Mouse (Mus musculus) limb, embryonic 12.5 days (tissue): Measurements from ENCODE around the gene Epha2. TPM values are rescaled to one million over a fixed set of nuclear protein-coding genes. Genes with fewer than 3 reads are reported as not detected.

Source experiments
- ATAC-seq: fragments of 200-750 bp; cut with Nextera tagmentation; 2 replicates; pipeline ENCODE4 v1.8.0; 2017; ENCODE audit warnings: low read depth, moderate TSS enrichment; ENCODE audit not compliant: insufficient number of reproducible peaks, insufficient read depth, low FRiP score, low TSS enrichment
- H3K27ac ChIP-seq: fragments of 300-500 bp; sonication (generic); 2 replicates; pipeline ENCODE4 v1.5.1; 2016; ENCODE audit warnings: mild to moderate bottlenecking, moderate library complexity
- H3K27me3 ChIP-seq: fragments of 300-500 bp; sonication (generic); 2 replicates; pipeline ENCODE4 v1.6.1; 2016; ENCODE audit warnings: mild to moderate bottlenecking, moderate library complexity
- H3K36me3 ChIP-seq: fragments of 300-500 bp; sonication (generic); 2 replicates; pipeline ENCODE4 v1.6.1; 2016; ENCODE audit warnings: mild to moderate bottlenecking, moderate library complexity
- H3K4me1 ChIP-seq: fragments of 300-500 bp; sonication (generic); replicated peaks from 2 replicates; pipeline ENCODE4 v1.6.1; 2016
- H3K4me2 ChIP-seq: fragments of 300-500 bp; sonication (generic); 2 replicates; pipeline ENCODE4 v1.6.1; 2016; ENCODE audit warnings: mild to moderate bottlenecking, moderate library complexity
- H3K4me3 ChIP-seq: fragments of 300-500 bp; sonication (generic); replicated peaks from 2 replicates; pipeline ENCODE4 v1.5.1; 2016; ENCODE audit warnings: mild to moderate bottlenecking
- H3K9ac ChIP-seq: fragments of 300-500 bp; sonication (generic); replicated peaks from 2 replicates; pipeline ENCODE4 v1.6.1; 2016; ENCODE audit warnings: mild to moderate bottlenecking, moderate library complexity
- H3K9me3 ChIP-seq: fragments of 300-500 bp; sonication (generic); 2 replicates; pipeline ENCODE4 v1.6.1; 2016; ENCODE audit warnings: mild to moderate bottlenecking, moderate library complexity
- WGBS: fragments of 180-500 bp; shearing (Covaris S2); methylation state at CpG from one replicate; pipeline ENCODE4 v1.1.7; 2016; 5-methylcytosine and 5-hydroxymethylcytosine counted together
- microRNA-seq: library from miRNA; unstranded; fragments of <30 nt; microRNA quantifications from one replicate; pipeline ENCODE4, GENCODE M21; 2017
- polyA plus RNA-seq: library from polyadenylated mRNA; unstranded; fragments of >200 nt; fragmentation: Nextera tagmentation; extraction: Ambion mirVana; gene quantifications from 2 replicates; pipeline ENCODE4 v1.2.1, GENCODE M21; 2016

The Epha2 gene
- polyA plus RNA-seq, 1 experiment from 2014 or later: 3.9 TPM

- 0 out of 2 replicates have a peak, but pooled peaks have one; percentile 14 for ATAC-seq
- no peak within 1 kb of the TSS for H3K27ac ChIP-seq
- no peaks in the 10 kb centered on the region for H3K9me3 ChIP-seq
- peaks cover 73% of the 10 kb centered on the region for H3K27me3 ChIP-seq
- H3K9ac ChIP-seq: peak within 1 kb of the TSS; percentile 69
- no peaks in the 10 kb centered on the region for H3K36me3 ChIP-seq
- peak within 1 kb of the TSS; percentile 62 for H3K4me3 ChIP-seq
- peak within 1 kb of the TSS; percentile 100 for H3K4me2 ChIP-seq
- H3K4me1 ChIP-seq: peaks cover 11% of the 10 kb centered on the region
- WGBS: under 1% methylated on average over 69 of the region's 71 CpGs
Observed at GRCm38 (mm10) chr4:141367997-141368791, 67.2 kb downstream of the Epha2 start, which contains the start of gene Fam131c. Gene Fam131c, plus strand, starts transcription at chr4:141368220.

DNA sequence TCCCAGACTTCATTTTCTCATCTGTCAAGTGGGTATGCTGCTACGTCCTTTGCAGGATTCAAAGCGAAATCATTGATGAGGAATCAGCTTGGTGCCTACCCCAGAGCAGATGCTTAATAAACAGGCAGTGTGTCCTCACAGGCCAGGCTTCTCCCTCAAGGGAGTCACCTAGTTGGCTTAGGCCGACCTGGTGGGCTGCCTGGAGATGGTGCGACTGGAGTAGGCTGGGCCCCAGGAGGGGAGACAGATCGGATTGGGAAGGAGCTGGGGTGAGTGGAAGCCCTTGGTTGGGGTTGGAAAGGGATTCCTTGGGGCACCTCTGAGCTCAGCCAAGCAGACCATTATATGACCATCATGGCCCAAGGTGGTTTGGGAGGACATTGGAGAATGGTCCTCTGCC lies 71.4 kb downstream of the Epha2 start:
- no peak for ATAC-seq
- WGBS: 88% methylated on average over 5 of the region's 5 CpGs

More for the DNA sequence above, 71.4 kb downstream of the Epha2 start:
- Histone ChIP-seq H3K36me3 (no peaks in the 10 kb centered on the region), H3K9me3 (no peaks in the 10 kb centered on the region), H3K4me3 (no peak overlapping the region), H3K4me1 (peaks cover 11% of the 10 kb centered on the region), H3K27ac (no peak overlapping the region), H3K9ac (no peak overlapping the region), H3K27me3 (peaks cover 32% of the 10 kb centered on the region), H3K4me2 (no peak overlapping the region)

Small RNA genes within 50 kb of the gene (microRNA-seq; reads per million reads assigned to microRNA genes)
- gene Gm25690: not detected

Other genes with a start within 250 kb of the Epha2 start
- 11.1 and 13.2 TPM in 2 replicates for gene Crocc, start 240.7 kb upstream of the Epha2 start, polyA plus RNA-seq
- 87.1 and 87.7 TPM in 2 replicates for gene Necap2, start 222.9 kb upstream of the Epha2 start, polyA plus RNA-seq
- gene Spata21, start 212.9 kb upstream of the Epha2 start, polyA plus RNA-seq: 0.28 TPM in 1 of 2 replicates, not detected in the other
- gene Szrd1, start 161.5 kb upstream of the Epha2 start, polyA plus RNA-seq: 34.2 and 34.5 TPM in 2 replicates
- gene Fbxo42, start 153.3 kb upstream of the Epha2 start, polyA plus RNA-seq: 31.2 and 32.0 TPM in 2 replicates
- 6.7 and 7.1 TPM in 2 replicates for gene Rsg1, start 87.3 kb upstream of the Epha2 start, polyA plus RNA-seq
- gene Arhgef19, start 61.7 kb upstream of the Epha2 start, polyA plus RNA-seq: 9.1 and 10.8 TPM in 2 replicates
- gene Fam131c, start 67.0 kb downstream of the Epha2 start, polyA plus RNA-seq: 0.43 and 0.63 TPM in 2 replicates
- 0.46 and 0.51 TPM in 2 replicates for gene Clcnka, start 97.5 kb downstream of the Epha2 start, polyA plus RNA-seq
- gene Clcnkb, start 114.8 kb downstream of the Epha2 start, polyA plus RNA-seq: not detected in 2 replicates
- gene Hspb7, start 119.5 kb downstream of the Epha2 start, polyA plus RNA-seq: 0.08 TPM in 1 of 2 replicates, not detected in the other
- not detected in 2 replicates for gene Srarp, start 134.9 kb downstream of the Epha2 start, polyA plus RNA-seq
- 59.0 and 61.1 TPM in 2 replicates for gene Zbtb17, start 143.4 kb downstream of the Epha2 start, polyA plus RNA-seq
- gene Spen, start 237.4 kb downstream of the Epha2 start, polyA plus RNA-seq: 14.1 and 16.6 TPM in 2 replicates